Mouse (Mus musculus) liver, embryonic 13.5 days (tissue): ENCODE results near the gene Fgfr2. TPM values are rescaled to one million over a fixed set of nuclear protein-coding genes. Genes with fewer than 3 reads are reported as not detected.

Source experiments
- ATAC-seq: fragments of 200-750 bp; cut with Nextera tagmentation; 2 replicates; pipeline ENCODE4 v1.8.0; 2017; ENCODE audit warnings: low read depth, mild to moderate bottlenecking, moderate number of reproducible peaks, moderate library complexity
- DNase-seq: peaks from one replicate; pipeline ENCODE4 v3.0.0; 2022
- H3K27ac ChIP-seq: fragments of 300-500 bp; sonication (generic); 2 replicates; pipeline ENCODE4 v1.5.1; 2015; ENCODE audit warnings: moderate library complexity, mild to moderate bottlenecking, inconsistent platforms
- H3K27me3 ChIP-seq: fragments of 300-500 bp; sonication (generic); 2 replicates; pipeline ENCODE4 v1.6.1; 2015; ENCODE audit warnings: mild to moderate bottlenecking, inconsistent platforms
- H3K36me3 ChIP-seq: fragments of 300-500 bp; sonication (generic); 2 replicates; pipeline ENCODE4 v1.6.1; 2015; ENCODE audit warnings: mild to moderate bottlenecking, inconsistent platforms
- H3K4me1 ChIP-seq: fragments of 300-500 bp; sonication (generic); replicated peaks from 2 replicates; pipeline ENCODE4 v1.6.1; 2015; ENCODE audit warnings: inconsistent platforms
- H3K4me2 ChIP-seq: fragments of 300-500 bp; sonication (generic); 2 replicates; pipeline ENCODE4 v1.6.1; 2015; ENCODE audit warnings: inconsistent platforms, mild to moderate bottlenecking, moderate library complexity
- H3K4me3 ChIP-seq: fragments of 300-500 bp; sonication (generic); replicated peaks from 2 replicates; pipeline ENCODE4 v1.5.1; 2015; ENCODE audit warnings: mild to moderate bottlenecking, inconsistent platforms
- H3K9ac ChIP-seq: fragments of 300-500 bp; sonication (generic); 2 replicates; pipeline ENCODE4 v1.6.1; 2015; ENCODE audit warnings: mild to moderate bottlenecking, inconsistent platforms
- H3K9me3 ChIP-seq: fragments of 300-500 bp; sonication (generic); replicated peaks from 2 replicates; pipeline ENCODE4 v1.6.1; 2016; ENCODE audit warnings: inconsistent platforms
- WGBS: fragments of 180-500 bp; shearing (Covaris S2); methylation state at CpG from one replicate; pipeline ENCODE4 v1.1.7; 2015; ENCODE audit not compliant: insufficient replicate concordance; 5-methylcytosine and 5-hydroxymethylcytosine counted together
- polyA plus RNA-seq: library from polyadenylated mRNA; unstranded; fragments of >200 nt; fragmentation: Nextera tagmentation; extraction: Ambion mirVana; gene quantifications from 2 replicates; pipeline ENCODE4 v1.2.1, GENCODE M21; 2015

Gene Fgfr2
- polyA plus RNA-seq, 1 experiment from 2014 or later: 8.9 TPM

DNA sequence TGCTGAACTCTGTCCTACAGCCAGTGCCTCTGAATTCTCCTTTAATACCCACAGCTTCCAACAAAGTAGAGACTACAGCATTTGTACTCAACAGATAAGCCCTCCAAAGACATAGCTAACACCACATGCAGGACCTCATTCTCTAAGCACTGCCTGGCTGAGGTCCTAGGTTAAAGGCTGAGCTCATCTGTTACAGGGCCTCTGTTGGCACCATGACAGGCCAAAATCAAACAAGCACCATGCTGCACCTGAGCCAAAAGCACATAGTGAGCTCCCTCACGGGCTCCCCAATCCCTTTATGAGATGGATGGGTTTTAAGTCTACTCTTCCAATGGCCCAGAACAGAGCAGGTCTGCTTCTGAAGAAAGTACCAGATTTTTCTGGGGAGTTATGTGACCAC lies 1865.8 kb downstream of the Fgfr2 start:
- no peak for DNase-seq
- no peak overlapping the region for H3K9ac ChIP-seq
- 45% methylated on average over 1 of the region's 1 CpGs for WGBS
- no peak overlapping the region for H3K27ac ChIP-seq
- no peak overlapping the region for H3K4me2 ChIP-seq
- ATAC-seq: no peak
- no peaks in the 10 kb centered on the region for H3K4me1 ChIP-seq
- no peaks in the 10 kb centered on the region for H3K36me3 ChIP-seq
- no peaks in the 10 kb centered on the region for H3K9me3 ChIP-seq
- no peaks in the 10 kb centered on the region for H3K27me3 ChIP-seq
- H3K4me3 ChIP-seq: no peak overlapping the region

GRCm38 (mm10) chr7:131256841-131257240 lies 1866.3 kb downstream of the Fgfr2 start:
- 67% methylated on average over 5 of the region's 5 CpGs for WGBS
- no peak for DNase-seq
- H3K9me3 ChIP-seq: no peaks in the 10 kb centered on the region
- no peak overlapping the region for H3K27ac ChIP-seq
- ATAC-seq: no peak
- H3K9ac ChIP-seq: no peak overlapping the region
- H3K4me2 ChIP-seq: no peak overlapping the region
- no peaks in the 10 kb centered on the region for H3K27me3 ChIP-seq
- no peaks in the 10 kb centered on the region for H3K4me1 ChIP-seq
- H3K36me3 ChIP-seq: no peaks in the 10 kb centered on the region
- H3K4me3 ChIP-seq: no peak overlapping the region

DNA sequence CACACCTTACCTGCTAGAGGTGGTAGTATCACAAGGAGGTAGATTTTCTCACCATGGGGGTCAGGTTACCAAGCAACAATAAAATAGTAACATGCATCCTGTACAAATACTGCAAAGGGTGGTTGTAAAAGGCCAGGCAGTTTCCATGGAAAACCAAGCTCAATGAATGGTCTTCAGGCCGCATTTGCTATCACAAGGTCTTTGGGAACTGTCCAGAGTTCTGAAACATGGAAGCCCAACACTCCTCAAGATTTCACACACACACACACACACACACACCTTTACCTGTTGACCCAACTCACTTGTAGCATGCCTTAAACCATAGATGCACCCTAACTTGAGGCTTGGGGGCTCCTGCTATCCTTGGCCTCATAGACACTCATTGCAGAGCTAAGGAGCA lies 1878.2 kb downstream of the Fgfr2 start:
- Histone ChIP-seq H3K27me3 (no peaks in the 10 kb centered on the region), H3K36me3 (no peaks in the 10 kb centered on the region), H3K9me3 (no peaks in the 10 kb centered on the region), H3K27ac (no peak overlapping the region), H3K4me3 (no peak overlapping the region), H3K4me2 (no peak overlapping the region), H3K9ac (no peak overlapping the region), H3K4me1 (no peaks in the 10 kb centered on the region)
- ATAC-seq (no peak), DNase-seq (no peak)
- 10% methylated on average over 1 of the region's 1 CpGs for WGBS

GRCm38 (mm10) chr7:131236091-131236490 lies 1887.1 kb downstream of the Fgfr2 start:
- H3K36me3 ChIP-seq: no peaks in the 10 kb centered on the region
- no peak overlapping the region for H3K27ac ChIP-seq
- no peaks in the 10 kb centered on the region for H3K4me1 ChIP-seq
- ATAC-seq (no peak), DNase-seq (no peak)
- H3K9me3 ChIP-seq: no peaks in the 10 kb centered on the region
- H3K4me2 ChIP-seq: no peak overlapping the region
- H3K9ac ChIP-seq: no peak overlapping the region
- no peaks in the 10 kb centered on the region for H3K27me3 ChIP-seq
- no peak overlapping the region for H3K4me3 ChIP-seq

GRCm38 (mm10) chr7:131223086-131223485 lies 1900.1 kb downstream of the Fgfr2 start:
- Histone ChIP-seq H3K27me3 (no peaks in the 10 kb centered on the region), H3K27ac (no peak overlapping the region), H3K4me2 (no peak overlapping the region), H3K9me3 (no peaks in the 10 kb centered on the region), H3K4me3 (no peak overlapping the region), H3K4me1 (no peaks in the 10 kb centered on the region), H3K36me3 (no peaks in the 10 kb centered on the region), H3K9ac (no peak overlapping the region)
- ATAC-seq (no peak), DNase-seq (no peak)
- 55% methylated on average over 5 of the region's 5 CpGs for WGBS

GRCm38 (mm10) chr7:131187996-131188395 lies 1935.2 kb downstream of the Fgfr2 start:
- DNase-seq: no peak
- Histone ChIP-seq H3K36me3 (no peaks in the 10 kb centered on the region), H3K4me3 (no peak overlapping the region), H3K4me1 (no peaks in the 10 kb centered on the region), H3K9ac (no peak overlapping the region), H3K27me3 (no peaks in the 10 kb centered on the region), H3K9me3 (no peaks in the 10 kb centered on the region), H3K27ac (no peak overlapping the region), H3K4me2 (no peak overlapping the region)
- no peak for ATAC-seq
- 79% methylated on average over 14 of the region's 14 CpGs for WGBS

GRCm38 (mm10) chr7:131187047-131187446 lies 1936.1 kb downstream of the Fgfr2 start:
- no peak for ATAC-seq

GRCm38 (mm10) chr7:131184339-131184738 lies 1938.8 kb downstream of the Fgfr2 start:
- no peak for DNase-seq

More at GRCm38 (mm10) chr7:131187047-131187446, 1936.1 kb downstream of the Fgfr2 start:
- Histone ChIP-seq H3K27ac (no peak overlapping the region), H3K4me2 (no peak overlapping the region), H3K27me3 (no peaks in the 10 kb centered on the region), H3K4me1 (no peaks in the 10 kb centered on the region), H3K9ac (no peak overlapping the region), H3K9me3 (no peaks in the 10 kb centered on the region), H3K4me3 (no peak overlapping the region), H3K36me3 (no peaks in the 10 kb centered on the region)
- no peak for DNase-seq
- WGBS: 62% methylated on average over 8 of the region's 8 CpGs

DNA sequence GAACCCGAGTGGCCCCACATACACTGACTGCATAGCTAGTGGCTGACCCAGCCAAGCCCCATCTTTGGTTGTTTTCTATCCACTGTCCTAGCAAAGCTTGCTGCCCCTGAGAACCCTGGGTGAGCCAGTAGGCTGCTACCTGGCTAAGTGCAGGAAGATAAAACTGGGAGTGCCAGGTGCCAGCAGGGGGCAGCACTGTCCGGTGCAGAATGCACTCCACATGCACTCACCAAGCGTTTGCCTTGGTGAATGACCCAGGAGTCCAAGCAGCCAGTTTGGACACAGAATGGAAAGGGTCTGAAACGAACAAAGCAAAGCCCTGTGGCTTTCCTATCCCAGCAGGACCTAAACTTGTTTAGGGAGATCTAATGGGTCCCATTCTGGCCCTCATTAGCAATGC lies 1940.5 kb downstream of the Fgfr2 start:
- DNase-seq (no peak), ATAC-seq (no peak)
- 31% methylated on average over 4 of the region's 4 CpGs for WGBS
- H3K27ac ChIP-seq: no peak overlapping the region
- H3K9me3 ChIP-seq: no peaks in the 10 kb centered on the region
- no peaks in the 10 kb centered on the region for H3K4me1 ChIP-seq
- no peak overlapping the region for H3K9ac ChIP-seq
- H3K36me3 ChIP-seq: no peaks in the 10 kb centered on the region
- no peaks in the 10 kb centered on the region for H3K27me3 ChIP-seq
- no peak overlapping the region for H3K4me2 ChIP-seq
- H3K4me3 ChIP-seq: no peak overlapping the region

More at GRCm38 (mm10) chr7:131184339-131184738, 1938.8 kb downstream of the Fgfr2 start:
- H3K4me2 ChIP-seq: no peak overlapping the region
- ATAC-seq: no peak
- no peak overlapping the region for H3K4me3 ChIP-seq
- no peaks in the 10 kb centered on the region for H3K36me3 ChIP-seq
- no peaks in the 10 kb centered on the region for H3K27me3 ChIP-seq
- 46% methylated on average over 8 of the region's 8 CpGs for WGBS
- H3K4me1 ChIP-seq: no peaks in the 10 kb centered on the region
- H3K9ac ChIP-seq: no peak overlapping the region
- no peak overlapping the region for H3K27ac ChIP-seq
- no peaks in the 10 kb centered on the region for H3K9me3 ChIP-seq

GRCm38 (mm10) chr7:131174121-131174520 lies 1949.0 kb downstream of the Fgfr2 start, which contains the start of gene 5430419D17Rik:
TSS of gene 5430419D17Rik (plus strand) at chr7:131174402.
- 66% methylated on average over 9 of the region's 9 CpGs for WGBS
- no peak for DNase-seq
- no peak for ATAC-seq
- no peaks in the 10 kb centered on the region for H3K9me3 ChIP-seq
- no peaks in the 10 kb centered on the region for H3K4me1 ChIP-seq
- H3K4me3 ChIP-seq: no peak within 1 kb of the TSS
- H3K27ac ChIP-seq: no peak within 1 kb of the TSS
- H3K9ac ChIP-seq: no peak within 1 kb of the TSS
- H3K4me2 ChIP-seq: no peak within 1 kb of the TSS
- no peaks in the 10 kb centered on the region for H3K36me3 ChIP-seq
- H3K27me3 ChIP-seq: no peaks in the 10 kb centered on the region

GRCm38 (mm10) chr7:131169099-131169498 lies 1954.1 kb downstream of the Fgfr2 start:
- Histone ChIP-seq H3K9me3 (no peaks in the 10 kb centered on the region), H3K27ac (no peak overlapping the region), H3K4me1 (no peaks in the 10 kb centered on the region), H3K9ac (no peak overlapping the region), H3K27me3 (no peaks in the 10 kb centered on the region), H3K4me2 (no peak overlapping the region), H3K4me3 (no peak overlapping the region), H3K36me3 (no peaks in the 10 kb centered on the region)
- no peak for DNase-seq
- ATAC-seq: no peak
- 31% methylated on average over 2 of the region's 2 CpGs for WGBS

DNA sequence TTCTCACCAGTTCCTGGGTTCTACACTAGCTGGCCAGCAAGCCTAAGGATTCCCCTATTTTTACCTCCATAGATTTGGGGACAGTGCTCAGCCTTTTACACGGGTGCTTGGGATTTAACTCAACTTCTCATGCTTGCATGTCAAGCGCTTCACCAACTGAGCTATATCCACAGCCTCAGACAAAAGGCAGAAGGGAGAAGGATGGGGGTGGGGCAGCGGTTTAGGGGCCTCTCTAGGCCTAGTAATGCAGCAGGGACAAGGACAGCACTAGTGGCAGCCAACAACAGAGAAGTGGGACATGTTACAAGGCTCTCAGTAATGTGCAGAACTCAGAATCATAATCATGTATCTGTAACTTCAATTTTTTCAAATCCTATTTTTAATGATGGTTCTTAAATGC lies 1955.4 kb downstream of the Fgfr2 start:
- H3K4me1 ChIP-seq: no peaks in the 10 kb centered on the region
- 53% methylated on average over 3 of the region's 3 CpGs for WGBS
- H3K27ac ChIP-seq: no peak overlapping the region
- H3K9ac ChIP-seq: no peak overlapping the region
- H3K9me3 ChIP-seq: no peaks in the 10 kb centered on the region
- no peaks in the 10 kb centered on the region for H3K36me3 ChIP-seq
- H3K27me3 ChIP-seq: no peaks in the 10 kb centered on the region
- DNase-seq: no peak
- H3K4me3 ChIP-seq: no peak overlapping the region
- ATAC-seq: no peak
- H3K4me2 ChIP-seq: no peak overlapping the region
